Mouse (Mus musculus): Measurements from ENCODE around the gene Kalrn. TPM values are rescaled to one million over a fixed set of nuclear protein-coding genes. Genes with fewer than 3 reads are reported as not detected.

Gene Kalrn
- total RNA-seq, 4 experiments from 2014 or later: 25.1 to 32.5 (median 29.6) TPM

DNA sequence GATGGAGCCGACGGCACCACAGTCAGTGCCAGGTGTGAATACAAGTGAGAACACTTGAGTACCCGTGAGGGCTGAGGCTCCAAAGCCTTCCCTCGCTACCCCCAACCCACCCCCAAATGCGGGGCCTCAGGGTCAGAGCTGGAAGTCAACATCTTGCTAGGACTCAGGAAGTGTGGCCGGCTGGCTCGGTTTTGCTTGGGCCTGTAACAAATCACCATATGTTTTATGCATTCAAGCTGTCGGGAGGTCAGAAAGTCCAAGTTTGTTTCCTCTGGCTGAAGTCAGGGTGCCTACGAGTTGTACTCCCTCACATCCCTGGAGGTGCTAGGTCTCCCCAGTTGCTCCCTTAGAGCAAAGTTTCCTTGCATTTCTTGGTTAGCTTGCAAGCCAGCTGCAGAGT is 633.7 kb downstream of the Kalrn start:
- no peak for DNase-seq (ENCODE audit: low spot score)

DNA sequence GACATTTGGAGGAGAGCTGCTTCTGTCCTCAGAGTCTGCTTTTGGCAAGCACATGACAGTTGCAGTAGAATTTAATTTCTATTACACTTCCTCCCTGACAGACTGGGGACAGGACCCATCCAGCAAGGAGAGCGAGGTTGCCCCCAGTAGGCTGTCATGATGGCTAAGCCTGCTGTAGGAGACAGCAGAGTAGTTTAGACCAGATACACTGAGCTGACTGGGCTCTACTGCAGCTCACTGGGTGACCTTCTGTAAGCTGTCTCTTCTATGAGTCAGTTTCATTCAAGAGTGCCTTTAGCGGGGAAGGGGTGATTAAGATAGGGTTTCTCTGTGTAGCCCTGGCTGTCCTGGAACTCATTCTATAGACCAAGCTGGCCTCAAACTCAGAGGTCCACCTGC is 634.2 kb downstream of the Kalrn start:
- no peak for DNase-seq (ENCODE audit: low spot score)

DNA sequence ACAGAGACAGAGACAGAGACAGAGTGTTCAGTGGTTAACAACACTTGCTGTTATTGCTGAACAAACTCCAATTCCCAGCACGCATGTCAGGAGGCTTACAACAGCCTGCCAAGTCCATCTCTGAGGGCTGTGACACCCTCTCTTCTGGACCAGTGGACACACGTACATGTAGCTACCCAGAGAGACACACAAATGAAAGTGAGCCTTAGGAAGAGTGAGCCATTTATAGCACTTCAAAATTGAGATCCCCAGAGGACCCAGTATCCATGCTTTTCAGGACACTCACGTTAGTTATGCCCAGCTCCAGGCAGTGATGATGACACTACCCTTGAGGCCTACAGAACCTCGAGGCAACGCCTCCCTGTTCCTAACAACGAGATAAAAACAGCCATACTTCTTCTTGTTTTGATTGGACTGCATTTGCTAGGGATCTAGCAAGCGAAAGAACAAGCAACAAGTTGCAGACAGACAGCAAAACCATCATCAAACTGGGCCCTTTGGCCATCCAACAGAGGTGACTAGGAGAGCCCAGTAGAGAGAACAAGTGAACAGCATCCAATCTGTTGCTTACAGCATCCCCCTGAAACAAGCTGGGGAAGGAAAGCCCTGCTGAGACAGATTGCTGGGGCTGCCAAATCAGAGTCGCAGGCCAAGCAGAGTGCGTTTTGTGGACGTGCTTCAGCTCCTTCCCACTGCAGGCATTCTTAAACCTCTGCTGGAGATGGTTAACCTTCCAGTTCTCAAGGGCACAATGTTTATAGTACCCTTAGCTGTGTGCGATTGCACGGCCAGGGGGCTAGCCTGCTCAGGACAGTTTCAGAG is 634.8 kb downstream of the Kalrn start:
- no peak for DNase-seq (ENCODE audit: low spot score)

DNA sequence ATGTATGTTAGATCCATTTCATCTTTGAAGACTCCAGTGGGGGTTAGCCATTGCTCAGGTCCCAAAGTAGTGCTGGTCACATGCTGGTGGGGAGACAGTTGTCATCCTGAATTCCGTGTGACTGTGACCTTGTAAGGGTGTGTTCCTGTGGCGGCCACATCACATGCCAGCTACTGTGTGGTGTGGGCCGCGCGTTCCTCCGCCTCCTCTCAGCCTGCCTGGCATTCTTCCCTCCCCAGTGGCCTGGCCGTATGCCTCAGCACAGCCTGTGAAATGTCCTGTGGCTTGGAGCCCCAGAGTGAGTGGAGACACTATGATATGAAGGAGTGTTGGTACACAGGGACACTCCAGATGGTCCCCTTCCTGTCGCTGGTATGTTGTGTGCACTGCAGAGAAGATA is 635.8 kb downstream of the Kalrn start:
- peak; percentile 85 for DNase-seq (ENCODE audit: low spot score)

DNA sequence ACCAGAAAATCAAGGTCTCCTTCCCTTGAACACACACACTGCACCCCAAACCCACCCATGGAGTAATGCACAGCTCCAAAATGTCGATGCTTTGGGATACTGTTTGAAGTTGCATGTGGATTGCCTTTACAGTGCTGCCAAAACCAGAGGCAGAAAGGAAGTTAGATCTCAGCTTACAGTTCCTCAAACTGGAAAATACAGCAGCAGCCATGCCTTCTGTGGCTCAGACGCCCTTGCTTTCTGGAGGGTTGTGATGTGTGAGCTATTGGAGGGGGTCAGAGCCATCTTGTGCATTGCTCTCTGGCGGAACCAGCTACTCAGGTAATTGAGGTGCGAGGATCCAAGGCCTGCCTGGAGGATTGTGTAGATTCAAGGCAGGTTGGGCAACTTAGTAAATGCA is 636.4 kb downstream of the Kalrn start:
- no peak for DNase-seq (ENCODE audit: low spot score)

DNA sequence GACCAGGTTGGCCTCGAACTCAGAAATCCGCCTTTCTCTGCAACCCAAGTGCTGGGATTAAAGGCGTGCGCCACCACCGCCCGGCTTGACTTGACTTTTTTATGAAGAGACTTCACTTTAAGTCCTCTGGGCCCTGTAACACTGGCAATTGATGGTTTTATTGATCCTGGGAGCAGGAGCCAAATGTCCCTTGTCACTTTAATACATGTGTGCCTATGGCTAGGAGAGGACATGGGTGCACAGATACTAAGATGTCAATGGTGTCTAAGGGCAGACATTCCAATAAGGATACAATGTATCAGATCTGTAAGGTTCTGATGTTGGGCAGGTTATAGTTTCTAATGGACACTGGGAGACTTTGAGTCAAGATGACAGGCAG is 637.9 kb downstream of the Kalrn start:
- DNase-seq (ENCODE audit: low spot score): no peak

DNA sequence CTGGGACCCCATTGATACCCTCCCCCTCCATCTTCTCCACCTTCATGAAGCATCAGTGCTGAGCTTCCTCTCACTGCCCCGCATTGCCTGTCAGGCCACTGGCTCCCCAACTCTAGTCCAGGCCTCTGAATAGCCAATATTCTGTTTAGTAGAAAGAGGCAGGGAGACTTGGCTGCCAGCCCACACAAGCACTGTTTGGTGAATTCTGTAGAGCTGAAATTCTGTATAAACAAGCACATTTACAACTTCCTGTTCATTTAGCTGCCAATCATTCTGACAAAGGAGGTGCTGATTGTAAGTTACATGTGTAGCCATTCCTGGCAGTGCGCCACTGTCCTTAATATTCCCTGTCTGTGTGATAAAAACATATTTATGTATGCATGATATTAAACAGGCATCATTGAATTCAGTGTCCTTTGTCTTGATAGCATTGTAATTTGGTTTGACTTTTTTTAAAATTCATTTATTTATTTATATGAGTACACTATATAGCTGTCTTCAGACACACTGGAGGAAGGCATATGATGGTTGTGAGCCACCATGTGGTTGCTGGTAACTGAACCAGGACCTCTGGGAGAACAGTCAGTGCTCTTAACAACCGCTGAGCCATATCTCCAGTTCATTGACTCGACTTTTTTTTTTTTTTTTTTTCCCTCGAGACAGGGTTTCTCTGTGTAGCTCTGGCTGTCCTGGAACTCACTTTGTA is 638.5 kb downstream of the Kalrn start:
- no peak for DNase-seq (ENCODE audit: low spot score)

DNA sequence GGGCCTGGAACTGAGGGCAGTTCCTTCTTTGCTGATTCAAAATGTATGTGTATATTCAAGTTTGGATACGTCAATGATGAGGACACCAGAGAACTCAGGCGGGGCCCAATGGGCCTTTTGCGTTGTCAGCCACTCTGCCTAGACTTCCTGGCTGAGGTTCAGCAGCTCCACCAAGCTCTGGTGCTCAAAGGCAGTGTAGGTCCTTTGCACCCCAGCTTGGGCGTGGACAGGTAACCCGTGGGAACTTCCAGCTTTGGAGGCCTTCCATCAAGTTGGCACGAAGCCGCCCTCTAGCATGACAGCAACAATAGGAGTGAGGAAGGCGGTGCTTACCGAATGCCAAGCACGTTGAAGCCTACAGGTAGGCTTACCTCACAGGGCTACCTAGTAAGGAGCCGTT is 639.9 kb downstream of the Kalrn start:
- no peak for DNase-seq (ENCODE audit: low spot score)

DNA sequence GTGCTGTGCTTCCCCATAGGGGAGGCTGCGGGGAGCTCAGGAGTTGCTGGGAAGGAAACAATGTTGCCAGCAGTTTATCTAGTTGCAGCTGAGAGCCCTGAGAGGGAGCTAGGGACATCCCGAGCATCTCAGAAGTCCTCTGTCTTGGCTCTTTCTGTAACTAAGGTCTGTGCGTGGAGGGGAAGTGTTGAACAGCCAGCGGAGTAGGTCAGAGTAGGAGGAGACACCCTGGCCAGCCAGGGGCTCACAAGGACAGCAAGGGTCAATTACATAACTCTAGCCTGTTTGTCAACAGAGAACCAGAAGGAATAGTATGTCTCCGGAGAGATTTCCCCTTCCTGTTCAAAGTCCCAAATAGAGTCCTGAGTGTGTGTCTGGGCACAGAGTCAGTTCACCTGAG is 641.2 kb downstream of the Kalrn start:
- no peak for DNase-seq (ENCODE audit: low spot score)

DNA sequence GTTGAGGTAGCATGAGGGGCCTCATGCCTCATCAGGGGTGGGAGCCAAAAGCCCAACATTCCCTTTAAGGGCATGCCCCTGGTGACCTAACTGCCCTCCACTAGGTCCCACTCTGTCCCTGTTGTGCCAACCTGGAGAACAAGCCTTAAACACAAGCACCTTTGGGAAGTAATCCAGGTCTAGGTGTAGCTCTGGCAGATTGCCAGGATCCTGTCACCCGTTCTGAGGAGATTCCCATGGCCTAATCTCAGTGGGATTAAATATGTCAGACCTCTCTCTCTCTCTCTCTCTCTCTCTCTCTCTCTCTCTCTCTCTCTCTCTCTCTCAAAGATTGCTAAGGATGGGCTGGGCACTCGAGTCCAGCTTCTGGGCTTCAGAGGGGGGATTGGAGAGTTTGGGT is 641.6 kb downstream of the Kalrn start:
- no peak for DNase-seq (ENCODE audit: low spot score)

DNA sequence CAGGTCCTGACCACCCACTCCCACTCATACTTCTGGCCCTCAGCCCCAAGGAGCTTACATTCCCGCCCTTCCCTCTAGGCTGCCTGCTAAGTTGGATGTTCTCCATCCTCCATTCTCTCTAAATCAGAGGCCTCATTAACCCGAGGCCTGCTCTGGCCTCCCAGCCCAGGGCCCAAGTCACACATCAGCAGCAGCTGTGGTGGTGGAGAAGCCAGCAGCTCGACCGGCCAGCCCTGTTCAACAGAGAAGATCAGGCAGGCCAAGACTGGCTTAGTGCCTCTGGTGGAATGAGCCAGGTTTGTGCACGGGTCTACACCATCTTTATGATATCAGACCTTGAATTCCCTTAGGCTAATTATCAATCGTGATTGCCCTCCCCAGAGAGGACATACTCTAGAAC is 642.5 kb downstream of the Kalrn start:
- DNase-seq (ENCODE audit: low spot score): no peak

DNA sequence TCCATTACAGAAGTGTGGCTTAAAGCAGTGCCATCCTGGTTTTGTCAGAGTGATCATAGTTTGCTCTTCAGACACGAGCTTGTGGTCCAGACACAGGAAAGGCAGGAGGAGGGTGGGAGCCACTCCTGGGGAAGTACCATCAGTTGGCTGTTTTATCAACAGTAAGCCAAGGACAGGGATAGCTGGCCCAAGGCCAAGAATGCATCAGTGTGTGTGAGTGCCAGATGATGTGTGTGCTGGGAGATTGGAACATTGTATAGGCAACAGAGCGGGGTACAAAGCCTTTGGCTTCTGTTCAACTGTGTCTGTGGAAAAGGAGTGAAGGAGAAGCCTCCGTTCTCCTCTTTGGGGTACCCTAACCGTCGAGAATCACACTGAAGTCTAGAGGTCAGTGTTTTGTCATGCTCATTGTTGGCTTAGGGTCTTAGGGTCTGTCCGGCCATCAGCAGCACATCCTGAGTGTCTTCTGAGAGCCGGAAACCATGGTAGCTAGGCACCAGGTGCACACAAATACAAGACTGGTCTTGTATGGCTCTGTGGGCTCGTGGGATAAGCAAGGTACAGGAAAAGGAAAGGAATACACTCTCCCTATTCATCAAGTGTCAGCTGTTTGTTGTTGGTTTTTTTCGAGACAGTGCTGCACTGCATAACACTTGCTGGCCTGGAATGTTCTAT is 644.4 kb downstream of the Kalrn start:
- DNase-seq (ENCODE audit: low spot score): no peak

DNA sequence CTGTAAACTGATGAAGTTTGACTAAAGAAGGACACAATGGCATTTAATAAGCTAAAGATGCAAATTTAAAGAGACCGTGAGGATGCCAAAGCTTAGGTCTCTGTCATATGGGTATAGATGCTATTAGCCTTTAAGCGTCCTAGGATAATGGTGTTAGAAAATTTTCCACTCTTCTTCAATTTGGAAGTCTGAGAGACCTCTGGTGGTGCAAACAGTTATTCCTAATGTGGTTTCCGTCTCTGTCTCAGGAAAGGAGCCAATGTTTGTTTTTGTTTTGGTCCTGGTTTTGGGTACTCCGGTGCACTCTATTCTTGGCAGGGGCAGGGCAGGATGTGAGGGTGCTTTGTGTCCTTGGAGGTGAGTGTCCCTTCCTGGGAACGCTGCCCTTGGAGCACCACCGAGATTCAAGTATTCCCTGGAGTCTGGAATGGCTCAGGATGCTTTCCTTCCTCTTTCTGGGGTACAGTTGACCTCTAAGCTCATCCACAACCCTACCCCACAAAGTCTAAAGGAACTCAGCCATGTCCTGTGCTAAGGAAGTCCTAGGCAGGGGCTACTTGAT is 646.0 kb downstream of the Kalrn start:
- no peak for DNase-seq (ENCODE audit: low spot score)

DNA sequence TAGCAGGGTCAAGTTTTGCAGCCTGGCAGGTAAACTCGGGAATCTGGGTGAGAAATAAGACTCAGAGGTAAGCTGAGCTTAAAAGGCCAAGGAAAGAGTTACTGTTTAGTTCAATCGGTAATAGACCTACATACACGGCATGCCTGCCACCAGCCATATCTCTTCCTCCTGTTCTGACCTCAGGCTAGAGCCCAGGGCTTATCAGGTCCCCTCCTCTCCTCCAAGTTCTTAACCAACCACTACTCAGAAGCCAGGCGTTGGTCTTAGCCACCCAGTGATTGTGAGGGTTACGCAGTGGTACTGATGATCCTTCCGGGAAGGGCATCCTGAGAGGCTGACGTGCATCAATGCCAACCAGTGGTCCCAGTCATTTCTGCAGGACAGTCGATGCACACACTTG is 649.6 kb downstream of the Kalrn start:
- DNase-seq (ENCODE audit: low spot score): no peak

DNA sequence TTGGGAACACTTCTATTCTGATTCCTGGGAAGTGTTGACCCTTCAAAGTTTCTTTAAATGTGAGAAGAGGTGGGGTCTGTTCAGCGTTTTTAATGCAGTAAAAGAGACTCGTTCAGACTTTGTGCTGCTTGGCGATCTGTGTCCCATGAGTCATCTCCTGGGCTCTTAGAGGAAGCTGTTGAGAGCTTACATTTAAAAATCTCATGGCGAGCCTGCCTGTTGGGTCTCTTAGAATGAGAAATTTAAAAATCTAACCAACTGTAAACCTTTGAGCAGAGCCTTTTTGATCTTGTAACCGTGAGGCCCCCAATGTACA is 650.4 kb downstream of the Kalrn start:
- DNase-seq (ENCODE audit: low spot score): no peak

DNA sequence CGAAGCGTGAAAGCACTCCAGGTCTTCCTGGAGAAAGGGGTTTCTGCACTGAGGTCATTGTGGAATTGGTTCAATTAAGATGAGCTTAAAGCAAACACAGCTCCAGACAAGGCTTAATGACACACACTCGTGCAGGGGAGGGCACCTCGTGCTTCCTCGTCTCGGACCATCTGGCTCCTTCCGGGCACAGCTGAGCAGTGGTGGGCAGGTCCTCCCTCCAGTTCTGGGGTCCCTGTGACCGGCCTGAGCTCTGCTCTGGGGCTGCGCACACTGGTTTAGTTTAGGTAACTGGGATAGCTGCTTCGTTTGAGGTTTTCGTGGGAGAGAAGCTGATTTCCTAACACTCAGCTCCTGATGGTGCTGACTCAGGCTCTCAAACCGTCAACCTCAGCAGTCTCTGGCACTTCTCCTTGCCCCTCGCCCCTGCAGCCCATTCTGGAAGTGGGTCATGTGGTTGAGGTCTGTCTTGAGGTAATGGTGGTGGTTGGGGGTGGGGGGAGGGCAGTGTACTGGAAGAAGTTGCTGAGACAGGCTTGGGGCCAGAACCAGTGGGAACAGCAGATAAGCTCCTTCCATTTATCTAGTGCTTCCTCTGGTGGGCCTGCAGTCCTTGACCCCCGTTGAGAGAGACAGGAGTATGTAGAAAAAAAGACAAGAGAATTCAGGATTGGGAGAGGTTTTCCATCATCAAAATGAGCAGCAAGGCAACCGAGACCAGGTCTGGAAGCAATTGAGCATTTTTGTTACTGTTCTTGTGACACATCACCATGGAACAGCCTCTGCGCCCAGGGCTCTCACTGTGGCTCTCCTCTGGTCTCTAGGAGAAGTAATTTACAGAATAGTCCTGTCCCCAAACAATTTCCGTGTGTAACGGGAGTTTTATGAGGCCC is 651.0 kb downstream of the Kalrn start:
- DNase-seq (ENCODE audit: low spot score): no peak

DNA sequence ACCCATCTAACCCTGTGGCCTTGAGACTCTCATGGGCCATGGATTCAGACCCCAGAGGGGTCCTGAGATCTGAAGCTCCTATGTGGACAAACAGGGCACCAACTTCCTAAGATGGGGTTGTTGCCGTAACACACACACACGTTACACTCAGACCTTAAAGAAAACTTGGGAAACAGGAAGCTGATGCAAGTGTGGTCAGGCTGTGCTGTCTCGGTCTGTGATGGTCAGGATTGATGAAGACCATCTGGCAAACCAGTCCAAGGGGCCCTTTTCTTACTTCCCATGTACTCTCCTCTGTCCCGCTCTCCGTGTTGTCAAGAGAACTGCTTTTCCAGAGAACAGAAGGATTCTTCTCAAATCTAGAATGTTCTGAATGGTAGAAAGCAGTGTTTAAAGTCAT is 651.8 kb downstream of the Kalrn start:
- DNase-seq (ENCODE audit: low spot score): no peak
